Mouse (Mus musculus) intestine, embryonic 14.5 days (tissue): ENCODE results near the gene Loxl4. TPM values are rescaled to one million over a fixed set of nuclear protein-coding genes. Genes with fewer than 3 reads are reported as not detected.

ENCODE experiments used
- ATAC-seq: fragments of 200-750 bp; cut with Nextera tagmentation; replicated peaks from 2 replicates; pipeline ENCODE4 v1.8.0; 2017; ENCODE audit warnings: low read depth, moderate number of reproducible peaks, moderate TSS enrichment, moderate library complexity; ENCODE audit not compliant: low FRiP score, low TSS enrichment
- DNase-seq: peaks from one replicate; pipeline ENCODE4 v3.0.0-alpha.2; 2018; ENCODE audit warnings: low spot score
- H3K27ac ChIP-seq: fragments of 300-500 bp; sonication (generic); 2 replicates; pipeline ENCODE4 v1.5.1; 2014; ENCODE audit warnings: low read depth, mild to moderate bottlenecking, control low read depth
- H3K27me3 ChIP-seq: fragments of 300-500 bp; sonication (generic); replicated peaks from 2 replicates; pipeline ENCODE4 v1.6.1; 2014; ENCODE audit warnings: low read length, control low read depth; ENCODE audit not compliant: control insufficient read depth, insufficient read depth
- H3K36me3 ChIP-seq: fragments of 300-500 bp; sonication (generic); 2 replicates; pipeline ENCODE4 v1.6.1; 2014; ENCODE audit warnings: low read length, control low read depth; ENCODE audit not compliant: control insufficient read depth, insufficient read depth
- H3K4me1 ChIP-seq: fragments of 300-500 bp; sonication (generic); replicated peaks from 2 replicates; pipeline ENCODE4 v1.6.1; 2014; ENCODE audit warnings: low read length, control low read depth, mixed read lengths; ENCODE audit not compliant: control insufficient read depth, insufficient read depth
- H3K4me2 ChIP-seq: fragments of 300-500 bp; sonication (generic); 2 replicates; pipeline ENCODE4 v1.6.1; 2014; ENCODE audit warnings: low read length
- H3K4me3 ChIP-seq: fragments of 300-500 bp; sonication (generic); 2 replicates; pipeline ENCODE4 v1.5.1; 2014; ENCODE audit warnings: low read depth, low read length, control low read depth, mixed read lengths
- H3K9ac ChIP-seq: fragments of 300-500 bp; sonication (generic); 2 replicates; pipeline ENCODE4 v1.6.1; 2014; ENCODE audit warnings: mild to moderate bottlenecking, low read length
- H3K9me3 ChIP-seq: fragments of 300-500 bp; sonication (generic); 2 replicates; pipeline ENCODE4 v1.6.1; 2016; ENCODE audit warnings: low read length, control low read depth; ENCODE audit not compliant: control insufficient read depth
- WGBS: fragments of 180-500 bp; shearing (Covaris S2); extraction: QIAGEN DNeasy Blood & Tissue Kit; methylation state at CpG from one replicate; pipeline ENCODE4 v1.1.7; 2014; 5-methylcytosine and 5-hydroxymethylcytosine counted together
- polyA plus RNA-seq: library from polyadenylated mRNA; unstranded; fragments of >200 nt; fragmentation: Nextera tagmentation; extraction: Ambion mirVana; gene quantifications from 2 replicates; pipeline ENCODE4 v1.2.1, GENCODE M21; 2014

The Loxl4 gene
- polyA plus RNA-seq: 1.4 and 1.8 TPM in 2 replicates

- H3K9me3 ChIP-seq: no peaks in the 10 kb centered on the region
- no peaks in the 10 kb centered on the region for H3K36me3 ChIP-seq
- no peak within 1 kb of the TSS for H3K27ac ChIP-seq
- H3K4me3 ChIP-seq: peak within 1 kb of the TSS; percentile 34
- H3K4me1 ChIP-seq: peaks cover 6% of the 10 kb centered on the region
- H3K4me2 ChIP-seq: peak within 1 kb of the TSS; percentile 64
- 0 out of 2 replicates have a peak, but pooled peaks cover 5% of the 10 kb centered on the region for H3K27me3 ChIP-seq
- ATAC-seq (no peak), DNase-seq (peak; percentile 62)
- H3K9ac ChIP-seq: peak within 1 kb of the TSS; percentile 39
- WGBS: 1% methylated on average over 35 of the region's 37 CpGs
Measured at GRCm38 (mm10) chr19:42612654-42613053, at the start of gene Loxl4. Gene Loxl4 (minus strand): TSS chr19:42612813.

DNA sequence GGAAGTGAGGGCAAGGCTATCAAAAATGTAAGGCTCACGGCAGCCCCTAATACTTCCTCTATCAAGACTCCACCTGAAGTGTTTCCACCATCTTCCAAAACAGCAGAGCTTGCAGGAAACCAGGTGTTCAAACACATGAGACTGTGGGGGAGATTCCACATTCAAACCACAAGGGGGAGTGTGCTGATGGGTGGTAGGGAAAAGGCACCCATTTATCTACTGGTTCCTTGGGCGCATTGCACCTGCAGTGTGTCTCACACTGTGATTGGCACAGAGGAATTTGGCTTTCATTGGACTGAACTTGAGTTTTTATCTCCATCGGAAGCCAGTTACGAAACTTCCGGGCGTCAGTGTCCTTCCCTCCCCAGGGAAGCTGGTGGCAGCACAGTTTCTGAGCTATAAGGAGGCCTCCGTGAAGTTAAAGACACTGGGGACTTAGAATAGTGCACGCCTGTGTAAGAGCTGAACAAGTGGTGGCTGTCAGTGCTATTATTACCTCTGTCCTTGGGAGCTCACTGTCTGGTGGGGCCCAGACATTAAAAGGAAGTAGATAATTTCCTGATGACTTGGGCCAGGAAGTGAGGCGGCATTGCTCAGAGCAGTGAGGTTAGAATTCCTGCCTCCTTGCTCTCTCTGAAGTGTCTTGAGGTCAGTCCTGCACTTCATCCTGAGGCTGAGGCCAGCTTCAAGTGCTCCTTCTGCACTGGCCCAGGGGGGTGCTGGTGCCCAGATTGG lies 49.0 kb upstream of the Loxl4 start:
- Histone ChIP-seq H3K27ac (no peak overlapping the region), H3K9me3 (no peaks in the 10 kb centered on the region), H3K27me3 (no peaks in the 10 kb centered on the region), H3K4me3 (no peak overlapping the region), H3K4me2 (no peak overlapping the region), H3K36me3 (no peaks in the 10 kb centered on the region), H3K4me1 (0 out of 2 replicates have a peak, but pooled peaks cover 4% of the 10 kb centered on the region), H3K9ac (no peak overlapping the region)
- no peak for ATAC-seq
- DNase-seq: no peak
- 72% methylated on average over 9 of the region's 9 CpGs for WGBS

DNA sequence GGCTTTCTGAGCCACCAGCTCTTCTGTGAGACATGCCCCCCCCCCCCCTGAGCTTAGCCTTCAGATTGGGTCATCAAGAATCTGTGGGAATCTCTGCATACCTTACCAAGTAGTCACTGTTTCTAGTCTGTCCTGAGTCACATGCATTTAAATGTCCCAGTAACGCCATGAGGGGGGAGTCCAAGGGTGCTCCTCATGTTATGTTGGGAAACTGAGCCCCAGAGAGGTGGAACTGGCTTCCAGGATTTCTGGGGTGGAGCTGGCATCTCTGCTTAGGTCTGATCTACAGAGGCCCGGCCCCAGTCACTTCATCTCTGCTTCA lies 47.6 kb upstream of the Loxl4 start:
- no peaks in the 10 kb centered on the region for H3K36me3 ChIP-seq
- H3K4me2 ChIP-seq: no peak overlapping the region
- H3K9ac ChIP-seq: no peak overlapping the region
- H3K27ac ChIP-seq: no peak overlapping the region
- no peak for ATAC-seq
- H3K27me3 ChIP-seq: no peaks in the 10 kb centered on the region
- no peaks in the 10 kb centered on the region for H3K9me3 ChIP-seq
- DNase-seq: no peak
- 0 out of 2 replicates have a peak, but pooled peaks cover 4% of the 10 kb centered on the region for H3K4me1 ChIP-seq
- WGBS: 91% methylated on average over 2 of the region's 2 CpGs
- H3K4me3 ChIP-seq: no peak overlapping the region

DNA sequence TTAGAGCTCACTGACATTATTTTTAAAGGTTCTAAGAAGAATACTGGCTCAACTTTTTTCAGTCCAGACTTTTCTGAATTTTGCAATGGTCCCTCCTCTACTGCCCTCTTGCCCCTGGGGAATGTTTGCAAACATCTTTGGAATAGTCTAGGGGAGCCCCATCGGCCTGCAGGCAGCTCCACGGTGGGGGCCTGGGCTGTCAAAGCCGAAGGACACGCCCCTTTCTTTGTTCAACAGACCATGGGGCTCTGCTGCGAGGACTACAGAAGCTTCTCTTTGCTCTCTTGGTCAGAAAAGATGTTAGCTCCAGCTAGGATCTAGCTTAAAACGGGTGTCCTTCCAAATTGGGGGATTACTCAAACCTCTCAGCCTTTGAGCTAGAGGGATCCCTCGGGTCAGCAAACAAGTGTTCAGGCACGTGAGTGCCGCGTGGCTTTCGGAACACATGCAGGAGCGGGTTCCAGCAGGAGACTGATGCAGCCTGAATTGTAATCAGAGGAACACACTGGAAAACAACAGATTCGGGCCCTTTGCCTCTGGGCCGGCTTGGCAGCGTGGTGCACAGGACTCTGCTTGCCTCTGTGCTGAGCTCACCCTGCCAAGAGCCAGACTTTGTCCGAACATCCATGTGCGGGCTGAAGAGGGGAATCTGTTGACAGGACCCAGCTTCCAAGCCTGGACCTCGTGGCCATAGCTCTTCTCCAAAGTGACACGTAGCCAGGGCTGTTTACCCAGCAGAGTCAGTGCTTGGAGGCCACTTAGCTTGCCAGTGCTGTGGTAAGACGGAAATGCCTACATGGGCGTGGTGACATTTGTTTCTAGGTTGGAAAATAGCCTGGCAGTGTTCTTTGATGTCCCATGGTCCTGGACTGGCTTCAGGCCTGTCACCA lies 47.0 kb upstream of the Loxl4 start:
- ATAC-seq (no peak), DNase-seq (no peak)
- no peak overlapping the region for H3K4me3 ChIP-seq
- 48% methylated on average over 21 of the region's 21 CpGs for WGBS
- no peaks in the 10 kb centered on the region for H3K27me3 ChIP-seq
- no peak overlapping the region for H3K27ac ChIP-seq
- H3K9ac ChIP-seq: no peak overlapping the region
- H3K4me2 ChIP-seq: no peak overlapping the region
- 0 out of 2 replicates have a peak, but pooled peaks cover 4% of the 10 kb centered on the region for H3K4me1 ChIP-seq
- no peaks in the 10 kb centered on the region for H3K9me3 ChIP-seq
- H3K36me3 ChIP-seq: no peaks in the 10 kb centered on the region

- Histone ChIP-seq H3K9ac (no peak overlapping the region), H3K4me1 (0 out of 2 replicates have a peak, but pooled peaks cover 4% of the 10 kb centered on the region), H3K36me3 (no peaks in the 10 kb centered on the region), H3K4me2 (no peak overlapping the region), H3K9me3 (no peaks in the 10 kb centered on the region), H3K4me3 (no peak overlapping the region), H3K27ac (no peak overlapping the region), H3K27me3 (no peaks in the 10 kb centered on the region)
- ATAC-seq (no peak), DNase-seq (no peak)
- WGBS: 81% methylated on average over 6 of the region's 6 CpGs
Measured at GRCm38 (mm10) chr19:42658435-42659135, 46.0 kb upstream of the Loxl4 start.

- Histone ChIP-seq H3K4me1 (0 out of 2 replicates have a peak, but pooled peaks cover 4% of the 10 kb centered on the region), H3K4me3 (no peak overlapping the region), H3K4me2 (no peak overlapping the region), H3K9me3 (no peaks in the 10 kb centered on the region), H3K27me3 (no peaks in the 10 kb centered on the region), H3K27ac (no peak overlapping the region), H3K9ac (no peak overlapping the region), H3K36me3 (no peaks in the 10 kb centered on the region)
- ATAC-seq: no peak
- WGBS: 48% methylated on average over 4 of the region's 4 CpGs
- no peak for DNase-seq
Measured at GRCm38 (mm10) chr19:42657769-42658168, 45.2 kb upstream of the Loxl4 start.

DNA sequence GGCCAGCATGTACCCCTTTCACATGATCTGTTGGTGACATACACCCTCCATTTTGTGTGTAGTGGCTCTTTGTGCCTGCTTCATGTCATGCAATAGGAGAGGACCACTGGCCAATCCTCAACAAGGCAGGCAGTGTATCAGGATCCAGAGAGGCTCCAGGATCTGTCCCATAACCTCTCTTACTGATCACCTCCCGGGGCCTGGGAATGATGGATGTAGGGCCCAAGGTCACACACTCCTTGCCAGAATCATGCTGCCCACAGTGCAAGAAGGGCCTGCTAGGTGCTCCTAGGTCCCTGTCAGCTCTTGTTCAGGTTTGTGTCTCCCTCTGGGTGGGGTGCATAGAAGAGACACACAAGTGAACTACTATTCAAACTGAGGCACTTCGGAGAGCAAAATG lies 44.7 kb upstream of the Loxl4 start:
- Histone ChIP-seq H3K27ac (no peak overlapping the region), H3K4me3 (no peak overlapping the region), H3K4me1 (0 out of 2 replicates have a peak, but pooled peaks cover 4% of the 10 kb centered on the region), H3K36me3 (no peaks in the 10 kb centered on the region), H3K9me3 (no peaks in the 10 kb centered on the region), H3K27me3 (no peaks in the 10 kb centered on the region), H3K4me2 (no peak overlapping the region), H3K9ac (no peak overlapping the region)
- no peak for ATAC-seq
- 67% methylated on average over 2 of the region's 2 CpGs for WGBS
- no peak for DNase-seq

DNA sequence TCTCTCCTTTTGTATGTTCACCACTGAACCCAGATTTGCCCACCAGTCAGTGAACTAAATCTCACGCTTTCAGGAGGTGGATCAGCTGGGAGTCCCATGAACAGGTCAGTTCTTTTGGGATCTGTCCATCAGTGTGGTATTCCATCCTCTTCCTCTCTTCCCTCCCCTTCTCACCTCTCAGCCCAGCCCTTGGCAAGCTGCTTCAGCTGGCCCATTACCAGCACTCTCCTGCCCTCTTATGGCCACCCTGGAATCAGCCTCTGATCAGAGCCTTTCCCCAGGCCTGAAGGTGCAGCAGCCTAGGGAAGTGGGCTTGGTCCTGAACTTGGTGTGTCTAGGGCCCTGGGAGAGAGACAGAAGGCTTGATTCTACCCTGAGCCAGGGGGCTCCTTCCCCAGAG lies 42.4 kb upstream of the Loxl4 start:
- Histone ChIP-seq H3K4me3 (no peak overlapping the region), H3K27me3 (no peaks in the 10 kb centered on the region), H3K4me1 (0 out of 2 replicates have a peak, but pooled peaks cover 4% of the 10 kb centered on the region), H3K9ac (no peak overlapping the region), H3K36me3 (no peaks in the 10 kb centered on the region), H3K4me2 (no peak overlapping the region), H3K9me3 (no peaks in the 10 kb centered on the region), H3K27ac (no peak overlapping the region)
- ATAC-seq: 0 out of 2 replicates have a peak, but pooled peaks have one; percentile 55
- 31% methylated on average over 1 of the region's 1 CpGs for WGBS
- DNase-seq: peak; percentile 79
